Mouse (Mus musculus): ENCODE measurements at regions not wholly inside any gene's neighbourhood (a gene's known extent, or its start where the extent isn't known, plus 50 kb on each side); places are given as distances from the start of the nearest gene placed in this dataset.
A peak's percentile ranks its signal among the peaks of the same experiment; 100 is the strongest.
"Not testable (repeated sequence)": the region's sequence is repeated elsewhere in the genome, so short reads cannot be mapped to it uniquely, and the experiment has no call there.

DNA sequence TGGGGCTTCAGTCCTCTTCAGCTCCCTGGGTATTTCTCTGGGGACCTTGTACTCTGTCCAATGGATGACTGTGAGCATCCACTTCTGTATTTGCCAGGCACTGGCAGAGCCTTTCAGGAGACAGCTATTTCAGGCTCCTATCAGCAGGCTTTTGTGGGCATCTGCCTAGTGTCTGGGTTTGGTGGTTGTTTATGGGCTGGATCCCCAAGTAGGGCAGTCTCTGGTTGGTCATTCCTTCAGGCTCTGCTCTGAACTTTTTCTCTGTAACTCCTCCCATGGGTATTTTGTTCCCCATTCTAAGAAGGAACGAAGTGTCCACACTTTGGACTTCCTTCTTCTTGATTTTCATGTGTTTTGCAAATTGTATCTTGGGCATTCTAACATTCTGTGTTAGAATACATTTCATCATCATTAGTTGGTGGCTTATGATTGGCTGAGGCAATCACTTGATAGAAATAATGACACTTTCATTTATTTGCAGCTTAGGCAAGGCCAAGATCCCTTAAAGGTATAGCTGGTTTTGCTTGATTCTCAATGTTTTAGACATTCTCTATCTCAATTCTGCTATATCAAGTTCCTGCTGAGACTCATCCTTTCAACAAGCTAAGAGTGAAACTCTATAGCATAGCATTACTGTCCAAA lies 96.7 kb downstream of the Gcnt1 start:
- intact Hi-C loops (cut with DNase I) = not testable (repeated sequence)
- DNase-seq (ENCODE audit: low spot score) = peak; percentile 3

Measured in heart, postnatal 25 days (tissue).